ENCODE assay signal across 16 mouse cellular contexts in genomic region chr1:153019623-153020022, GRCm38 (mm10).
"Had no signal": no experiment of that assay in that cellular context is flagged by ENCODE, and none has a peak within 500 bp of the region (broad histone marks: within the 10 kb centered on the region; RNA-seq: fewer than 3 reads in every experiment).

No protein-coding gene starts in this region.

- H3K9me3 ChIP-seq: limb, embryonic 10.5 days; limb, embryonic 13.5 days; liver, embryonic 12.5 days; liver, embryonic 15.5 days; midbrain, embryonic 10.5 days had no signal

- H3K9ac ChIP-seq: limb, embryonic 13.5 days; liver, embryonic 12.5 days; liver, embryonic 15.5 days had no signal

- H3K36me3 ChIP-seq: limb, embryonic 10.5 days; limb, embryonic 13.5 days; liver, embryonic 12.5 days; liver, embryonic 15.5 days; midbrain, embryonic 10.5 days had no signal

- H3K27me3 ChIP-seq: limb, embryonic 13.5 days; liver, embryonic 12.5 days; liver, embryonic 15.5 days had no signal

- H3K4me3 ChIP-seq: layer of hippocampus, adult 2 months; limb, embryonic 10.5 days; limb, embryonic 13.5 days; liver, embryonic 12.5 days; liver, embryonic 15.5 days; midbrain, embryonic 10.5 days had no signal

- ATAC-seq: liver, embryonic 12.5 days had no signal

- H3K4me2 ChIP-seq: limb, embryonic 13.5 days; liver, embryonic 12.5 days; liver, embryonic 15.5 days had no signal

- DNase-seq: kidney, adult 9 months; kidney, postnatal 14 days; layer of hippocampus, adult 9-11 months; liver; lung, adult 18-20 months; lung, postnatal 14 days; midbrain, embryonic 14.5 days; thymus, adult 18-20 months; thymus, postnatal 36 days had no signal

- H3K27ac ChIP-seq: layer of hippocampus, adult 2 months; limb, embryonic 10.5 days; limb, embryonic 13.5 days; liver, embryonic 12.5 days; liver, embryonic 15.5 days; macrophage; midbrain, embryonic 10.5 days had no signal
